Mouse (Mus musculus): ENCODE data around the gene Zfp786. TPM values are rescaled to one million over a fixed set of nuclear protein-coding genes. Genes with fewer than 3 reads are reported as not detected.

Zfp786 gene
- total RNA-seq (2012; rRNA removed) (1.2 and 2.0 TPM in 2 replicates), polyA plus RNA-seq (2012; ENCODE audit: insufficient read depth in 1 of 2, insufficient read length in 2 of 2, low read depth in 1 of 2, low replicate concordance in 2 of 2, missing spikeins in 1 of 2) (1 to 10 TPM in 1 of 2 experiments, not detected in 1; 1.3 TPM)

GRCm38 (mm10) chr6:47830104-47831078 is at the start of gene Zfp786:
Gene Zfp786, minus strand, starts transcription at chr6:47830867.
- Histone ChIP-seq H3K27me3 (ENCODE audit: control insufficient read depth in 1 of 2, insufficient read depth in 2 of 2, low read length in 2 of 2) (no peaks in the 10 kb centered on the region), H3K79me2 (ENCODE audit: control insufficient read depth, insufficient read depth, low read length, poor library complexity) (no peaks in the 10 kb centered on the region; the same call in 1 of the 2 replicates), H3K27ac (ENCODE audit: control insufficient read depth, low read depth, low read length) (peak within 1 kb of the TSS; percentile 4), H3K9me3 (replicated peaks; ENCODE audit: insufficient read depth, low read length) (no peaks in the 10 kb centered on the region), H3K9ac (ENCODE audit: control insufficient read depth, low read depth, low read length, poor library complexity, severe bottlenecking) (peak within 1 kb of the TSS; percentile 89), H3K36me3 (ENCODE audit: control insufficient read depth in 1 of 2, insufficient read depth in 2 of 2, low read length in 2 of 2) (peaks cover 0 to 8% of the 10 kb centered on the region in 2 experiments; a peak in 2 of 4 replicates), H3K4me1 (ENCODE audit: control insufficient read depth in 1 of 2, insufficient read depth in 2 of 2, low read length in 2 of 2) (peaks cover 0 to 3% of the 10 kb centered on the region in 2 experiments; a peak in 1 of 4 replicates), H3K4me3 (ENCODE audit: control insufficient read depth in 1 of 2, insufficient read depth in 1 of 2, low read depth in 2 of 2, low read length in 2 of 2) (peak within 1 kb of the TSS; percentile 74 to 95)
- peak; percentile 92 for DNase-seq (ENCODE audit: low read depth, low spot score)
- no peak for TF ChIP-seq ZMIZ1 (IDR thresholded peaks at IDR 0.05; ENCODE audit: low read depth, low read length)
- no peak for TF ChIP-seq EP300 (IDR thresholded peaks at IDR 0.05; ENCODE audit: low read depth in 1 of 2, low read length in 2 of 2)
- no peak for TF ChIP-seq MYB (IDR thresholded peaks at IDR 0.05; ENCODE audit: low read depth, low read length)
- TF ChIP-seq JUND (IDR thresholded peaks at IDR 0.05; ENCODE audit: low read depth, low read length) = no peak
- TF ChIP-seq POLR2AphosphoS5 (IDR thresholded peaks at IDR 0.05; ENCODE audit: borderline replicate concordance, low read depth, low read length) = no peak
- no peak for TF ChIP-seq ZNF384 (IDR thresholded peaks at IDR 0.05; ENCODE audit: low read depth, low read length)
- peak; percentile 86; the same call in 1 of the 2 replicates for TF ChIP-seq MAZ (IDR thresholded peaks at IDR 0.05; ENCODE audit: low read depth, low read length)
- peak; percentile 72 for TF ChIP-seq NRF1 (IDR thresholded peaks at IDR 0.05; ENCODE audit: insufficient read depth, low read depth, low read length, poor library complexity, severe bottlenecking)
- 0 out of 2 replicates have a peak, but pooled peaks have one; percentile 12 for TF ChIP-seq ZC3H11A (IDR thresholded peaks at IDR 0.05; ENCODE audit: low read depth, low read length)
- no peak for TF ChIP-seq UBTF (IDR thresholded peaks at IDR 0.05; ENCODE audit: borderline replicate concordance, insufficient read depth, low read depth, low read length)
- TF ChIP-seq NELFE (IDR thresholded peaks at IDR 0.05; ENCODE audit: low read depth, low read length) = peak; percentile 43; the same call in 1 of the 2 replicates
- peak; percentile 31; the same call in 1 of the 2 replicates for TF ChIP-seq BHLHE40 (IDR thresholded peaks at IDR 0.05; ENCODE audit: borderline replicate concordance, low read depth, low read length)
- no peak; the same call in 1 of the 2 replicates for TF ChIP-seq KAT2A (conservative IDR thresholded peaks at IDR 0.05; ENCODE audit: low read depth, low read length)
- no peak for TF ChIP-seq CHD2 (IDR thresholded peaks at IDR 0.05; ENCODE audit: low read length)
- TF ChIP-seq SMC3 (IDR thresholded peaks at IDR 0.05; ENCODE audit: low read depth, low read length) = peak; percentile 47
- peak; percentile 35; the same call in 1 of the 2 replicates for TF ChIP-seq TBP (IDR thresholded peaks at IDR 0.05; ENCODE audit: low read depth, low read length)
- no peak for TF ChIP-seq E2F4 (IDR thresholded peaks at IDR 0.05; ENCODE audit: borderline replicate concordance, low read depth, low read length)
- peak; percentile 81 for TF ChIP-seq MXI1 (IDR thresholded peaks at IDR 0.05; ENCODE audit: low read depth, low read length)
- peak; percentile 77 to 98 (median 96) for TF ChIP-seq CTCF (IDR thresholded peaks at IDR 0.05 in 2 of 3, conservative IDR thresholded peaks at IDR 0.05 in 1 of 3; ENCODE audit: control insufficient read depth in 1 of 3, insufficient read depth in 1 of 3, low read depth in 2 of 3, low read length in 3 of 3, poor library complexity in 1 of 3, severe bottlenecking in 1 of 3)
- TF ChIP-seq MEF2A (IDR thresholded peaks at IDR 0.05; ENCODE audit: extremely low read depth, insufficient replicate concordance, low read depth, low read length, poor library complexity, severe bottlenecking) = no peak
- no peak for TF ChIP-seq GATA1 (IDR thresholded peaks at IDR 0.05; ENCODE audit: low read depth, low read length)
- no peak for TF ChIP-seq RCOR1 (IDR thresholded peaks at IDR 0.05; ENCODE audit: low read depth, low read length)
- no peak for TF ChIP-seq ELF1 (IDR thresholded peaks at IDR 0.05; ENCODE audit: low read depth, low read length)
- peak; percentile 30; the same call in 1 of the 2 replicates for TF ChIP-seq MYC (IDR thresholded peaks at IDR 0.05; ENCODE audit: low read depth, low read length)
- peak; percentile 72 for TF ChIP-seq HCFC1 (IDR thresholded peaks at IDR 0.05; ENCODE audit: low read depth, low read length)
- peak; percentile 54 for TF ChIP-seq RAD21 (IDR thresholded peaks at IDR 0.05; ENCODE audit: low read depth, low read length)
- no peak for TF ChIP-seq ETS1 (IDR thresholded peaks at IDR 0.05; ENCODE audit: low read depth, low read length)
- no peak for TF ChIP-seq TAL1 (IDR thresholded peaks at IDR 0.05; ENCODE audit: low read length)
- TF ChIP-seq GABPA (IDR thresholded peaks at IDR 0.05; ENCODE audit: low read depth, low read length) = no peak
- peak; percentile 45 to 67; a peak in 2 of 4 replicates for TF ChIP-seq POLR2A (IDR thresholded peaks at IDR 0.05; ENCODE audit: control insufficient read depth in 1 of 2, insufficient read depth in 1 of 2, low read depth in 1 of 2, low read length in 2 of 2, poor library complexity in 1 of 2)
- TF ChIP-seq TCF12 (IDR thresholded peaks at IDR 0.05; ENCODE audit: low read depth, low read length) = peak; percentile 59
- no peak for TF ChIP-seq USF1 (IDR thresholded peaks at IDR 0.05; ENCODE audit: low read depth, low read length)
- no peak for TF ChIP-seq CHD1 (IDR thresholded peaks at IDR 0.05; ENCODE audit: low read depth, low read length)

Measured in MEL (cell line).